Mouse (Mus musculus) embryonic fibroblast, embryonic 13.5 days (primary cell): ENCODE measurements around the gene Cyp2e1. TPM values are rescaled to one million over a fixed set of nuclear protein-coding genes. Genes with fewer than 3 reads are reported as not detected.
"Not testable (repeated sequence)": the region's sequence is repeated elsewhere in the genome, so short reads cannot be mapped to it uniquely, and the experiment has no call there.

Experiments
- H3K27ac ChIP-seq: 2 replicates; pipeline ENCODE4 v1.5.1; 2012; ENCODE audit warnings: low read length, control low read depth, inconsistent platforms; ENCODE audit not compliant: insufficient read depth
- H3K4me1 ChIP-seq: 2 replicates; pipeline ENCODE4 v1.6.1; 2011; ENCODE audit warnings: low read length; ENCODE audit not compliant: control insufficient read depth, insufficient read depth
- H3K4me3 ChIP-seq: 2 replicates; pipeline ENCODE4 v1.5.1; 2011; ENCODE audit warnings: mild to moderate bottlenecking, control low read depth, low read length; ENCODE audit not compliant: insufficient read depth
- CTCF ChIP-seq: IDR thresholded peaks from 2 replicates; pipeline ENCODE4 v1.5.1; 2011; ENCODE audit warnings: mild to moderate bottlenecking, control low read depth, low read length, moderate library complexity, borderline replicate concordance; ENCODE audit not compliant: insufficient read depth
- POLR2A ChIP-seq: IDR thresholded peaks from 2 replicates; pipeline ENCODE4 v1.6.1; 2011; ENCODE audit warnings: low read depth, mild to moderate bottlenecking, control low read depth, low read length, moderate library complexity
- polyA plus RNA-seq: library from polyadenylated mRNA; stranded (reverse); fragments of >200 nt; gene quantifications from 2 replicates; pipeline ENCODE4 v1.2.4, GENCODE M21; 2011; ENCODE audit warnings: low read depth; ENCODE audit not compliant: missing spikeins, insufficient read length

The Cyp2e1 gene
- polyA plus RNA-seq, 1 experiment = not detected

GRCm38 (mm10) chr7:140760647-140761046, 2.9 kb upstream of the Cyp2e1 start:
- Histone ChIP-seq H3K27ac (no peak overlapping the region), H3K4me1 (no peaks in the 10 kb centered on the region), H3K4me3 (no peak overlapping the region)
- no peak for TF ChIP-seq CTCF
- no peak for TF ChIP-seq POLR2A

- H3K4me3 ChIP-seq, H3K4me1 ChIP-seq, H3K27ac ChIP-seq: not testable (repeated sequence)
Measured at GRCm38 (mm10) chr7:140765391-140765790, 1.9 kb downstream of the Cyp2e1 start.

DNA sequence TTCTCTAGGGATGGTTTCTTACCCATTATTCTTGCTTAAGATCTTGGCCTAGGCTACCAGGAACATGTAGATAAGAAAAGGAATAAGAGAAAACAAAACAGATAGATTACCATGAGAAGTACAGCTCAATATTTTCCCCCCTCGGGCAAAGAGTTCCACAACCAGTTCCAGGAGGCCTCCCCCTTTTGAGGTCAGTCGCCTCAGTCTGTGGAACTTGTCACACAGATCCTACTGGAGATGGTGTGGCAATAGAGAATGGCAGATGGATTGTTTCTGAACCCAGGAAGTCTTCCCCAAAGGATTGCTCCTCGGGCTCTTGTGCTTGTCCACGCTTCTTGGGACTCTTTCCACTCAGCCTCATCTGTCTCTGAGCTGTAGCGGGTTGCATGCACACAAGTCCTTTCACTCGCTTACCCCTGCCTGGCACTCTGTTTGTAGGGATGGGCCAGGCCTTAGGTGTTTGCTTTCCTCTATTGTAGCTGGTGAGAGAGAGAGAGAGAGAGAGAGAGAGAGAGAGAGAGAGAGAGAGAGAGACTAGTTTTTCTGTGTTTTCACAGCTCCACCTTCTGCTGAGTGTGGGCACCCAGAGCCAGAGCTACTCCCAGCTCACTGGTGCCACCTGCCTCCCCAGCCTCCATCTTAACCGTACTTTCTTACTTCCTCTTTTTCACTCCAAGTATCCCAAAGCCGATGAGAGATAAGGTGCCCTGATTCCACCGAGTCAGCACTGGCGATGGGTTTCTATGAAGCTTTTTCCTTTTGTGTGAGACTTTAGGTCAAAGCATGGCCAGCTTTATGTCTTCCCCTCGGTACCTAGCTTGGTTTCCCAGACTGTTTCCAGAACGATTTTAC, 2.6 kb downstream of the Cyp2e1 start:
- Histone ChIP-seq H3K4me1 (no peaks in the 10 kb centered on the region), H3K27ac (no peak overlapping the region), H3K4me3 (no peak overlapping the region)
- TF ChIP-seq POLR2A = no peak
- TF ChIP-seq CTCF = no peak

DNA sequence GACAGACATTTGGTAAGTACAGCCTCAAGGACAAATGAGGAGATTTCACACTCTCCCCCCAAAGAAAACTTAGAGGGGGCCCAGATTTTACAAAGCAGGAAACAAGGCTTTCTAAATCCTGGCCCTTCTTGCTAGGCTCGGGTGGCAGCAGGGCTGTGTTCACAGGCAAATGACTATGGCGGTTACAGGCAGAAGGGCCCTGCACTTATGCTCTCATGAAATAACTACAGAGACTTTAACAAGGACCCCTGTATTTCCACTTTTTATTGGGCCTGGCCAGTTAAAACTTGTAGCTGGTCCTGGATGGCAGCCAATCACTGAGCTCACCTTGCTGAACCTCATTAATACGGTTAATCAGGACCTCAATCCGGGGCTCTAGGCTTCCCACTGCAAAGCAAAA, 17.0 kb downstream of the Cyp2e1 start:
- H3K27ac ChIP-seq = no peak overlapping the region
- no peaks in the 10 kb centered on the region for H3K4me1 ChIP-seq
- TF ChIP-seq POLR2A = no peak
- TF ChIP-seq CTCF = no peak
- no peak overlapping the region for H3K4me3 ChIP-seq

- TF ChIP-seq CTCF (no peak), POLR2A (no peak)
- Histone ChIP-seq H3K27ac (no peak within 1 kb of the TSS), H3K4me1 (no peaks in the 10 kb centered on the region), H3K4me3 (no peak within 1 kb of the TSS)
Measured at GRCm38 (mm10) chr7:140787406-140788052, 24.0 kb downstream of the Cyp2e1 start, which contains the start of gene Syce1. Syce1 (minus strand) TSS chr7:140787852.

DNA sequence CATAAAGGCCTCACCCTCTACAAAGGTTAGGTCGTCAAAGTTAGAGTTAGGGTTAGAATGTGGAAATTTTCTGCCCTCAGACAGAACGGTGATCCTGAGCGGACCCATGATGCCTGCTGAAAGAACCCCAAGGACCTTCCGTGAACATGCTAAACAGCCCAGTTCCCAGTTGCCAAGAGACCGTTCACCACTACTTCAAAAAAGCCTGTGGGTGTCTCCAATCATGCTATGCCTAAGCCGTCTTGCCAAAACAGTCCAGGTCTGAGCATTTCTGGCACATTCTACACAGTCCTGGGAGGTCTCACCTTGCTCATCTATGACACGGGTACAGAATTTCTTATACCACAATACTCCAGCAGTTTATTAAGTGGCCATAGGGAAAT, 24.5 kb downstream of the Cyp2e1 start:
- H3K4me3 ChIP-seq = no peak overlapping the region
- no peak overlapping the region for H3K27ac ChIP-seq
- no peaks in the 10 kb centered on the region for H3K4me1 ChIP-seq
- TF ChIP-seq POLR2A (no peak), CTCF (no peak)

DNA sequence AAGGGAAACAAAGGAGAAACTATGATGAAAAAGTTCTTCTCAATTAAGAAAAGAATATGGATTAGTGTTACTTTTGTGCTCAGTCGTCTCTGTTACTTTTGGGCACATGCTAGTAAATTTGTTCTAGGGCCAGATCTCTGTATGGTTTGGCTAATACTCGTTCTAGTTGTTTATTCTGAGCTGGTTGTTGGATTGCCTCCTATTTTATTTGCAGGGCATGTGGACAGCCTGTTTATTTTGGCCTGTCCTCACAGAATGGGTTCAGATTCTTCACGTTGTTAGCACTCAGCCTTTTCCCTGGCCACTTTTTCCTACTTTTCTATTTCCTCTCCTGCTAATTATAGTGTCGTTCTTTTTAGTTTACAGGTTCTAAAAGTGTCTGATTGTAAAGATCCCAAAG, 30.0 kb downstream of the Cyp2e1 start:
- Histone ChIP-seq H3K4me1 (no peaks in the 10 kb centered on the region), H3K27ac (no peak overlapping the region), H3K4me3 (no peak overlapping the region)
- TF ChIP-seq POLR2A (no peak), CTCF (no peak)

DNA sequence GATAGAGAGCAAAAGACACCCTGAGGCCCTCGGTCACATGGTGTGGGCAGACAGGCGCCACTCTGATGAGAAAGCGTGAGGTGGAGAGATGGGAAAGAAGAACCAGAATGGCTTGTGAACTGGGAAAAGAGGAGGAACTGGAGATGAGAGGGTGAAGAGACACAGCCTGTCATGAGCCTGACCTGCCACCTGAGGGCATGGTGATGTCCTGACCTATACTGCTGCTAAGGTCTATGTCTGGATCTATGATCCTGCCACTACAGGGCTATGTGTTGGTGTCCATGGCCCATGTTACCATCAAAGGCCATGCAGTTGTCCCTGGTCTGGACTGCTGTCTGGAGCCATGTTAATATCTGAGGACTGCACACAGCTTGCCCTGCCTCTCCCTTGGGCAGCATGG, 34.1 kb downstream of the Cyp2e1 start:
- peak; percentile 21; the same call in 1 of the 2 replicates for TF ChIP-seq CTCF
- TF ChIP-seq POLR2A = no peak

GRCm38 (mm10) chr7:140798212-140798611, 34.7 kb downstream of the Cyp2e1 start:
- no peak overlapping the region for H3K27ac ChIP-seq

More for the DNA sequence above, 34.1 kb downstream of the Cyp2e1 start:
- H3K4me1 ChIP-seq = no peaks in the 10 kb centered on the region
- no peak overlapping the region for H3K4me3 ChIP-seq
- no peak overlapping the region for H3K27ac ChIP-seq

DNA sequence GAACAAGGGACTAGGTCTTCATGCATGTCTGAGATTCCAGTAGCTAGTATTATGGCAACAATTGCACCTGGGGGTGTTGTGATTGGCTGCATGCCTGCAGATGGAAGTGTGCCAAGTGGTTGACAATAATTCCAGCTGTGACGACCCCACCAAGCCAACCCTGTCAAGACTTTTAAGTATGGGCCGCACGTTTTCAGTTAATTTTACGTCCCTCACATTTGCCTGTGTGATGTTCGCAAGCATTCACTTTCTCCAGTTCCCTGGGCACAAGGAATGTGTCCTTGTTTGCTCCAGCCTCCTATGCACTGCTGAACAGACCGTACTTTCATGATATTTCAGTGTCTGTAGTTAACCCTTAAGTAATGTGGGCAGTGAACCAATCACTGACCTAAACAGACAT, 39.1 kb downstream of the Cyp2e1 start:
- no peaks in the 10 kb centered on the region for H3K4me1 ChIP-seq
- no peak for TF ChIP-seq POLR2A
- no peak for TF ChIP-seq CTCF
- no peak overlapping the region for H3K4me3 ChIP-seq

More at GRCm38 (mm10) chr7:140798212-140798611, 34.7 kb downstream of the Cyp2e1 start:
- no peaks in the 10 kb centered on the region for H3K4me1 ChIP-seq
- H3K4me3 ChIP-seq = no peak overlapping the region
- TF ChIP-seq POLR2A = no peak
- no peak for TF ChIP-seq CTCF

More for the DNA sequence above, 39.1 kb downstream of the Cyp2e1 start:
- no peak overlapping the region for H3K27ac ChIP-seq
